Mouse (Mus musculus) erythroblast, adult 5-6 weeks (primary cell): Measurements from ENCODE around the gene Cnfn. TPM values are rescaled to one million over a fixed set of nuclear protein-coding genes. Genes with fewer than 3 reads are reported as not detected.

Experiments
- total RNA-seq, 2 experiments: library from RNA; stranded (forward) in 1 of 2; stranded (reverse) in 1 of 2; fragments of 150-400 nt in 1 of 2; fragments of 200-764, 138-1000 nt in 1 of 2; gene quantifications; 2 replicates each; pipeline versions ENCODE4 v1.2.3 to v1.2.4; 2015 to 2017; ENCODE audit warnings: low replicate concordance in 2 of 2

The Cnfn gene
- total RNA-seq, 2 experiments from 2014 or later, result not detected

Other genes starting within 250 kb of the Cnfn start
- gene Pou2f2, start 190.0 kb downstream of the Cnfn start, total RNA-seq (2015; ENCODE audit: low replicate concordance), result 3.1 and 4.8 TPM in 2 replicates
- 0.56 and 1.2 TPM in 2 replicates for gene Pou2f2, start 190.0 kb downstream of the Cnfn start, total RNA-seq (2017; ENCODE audit: low replicate concordance)
- 53.8 and 59.1 TPM in 2 replicates for gene Dedd2, start 149.1 kb downstream of the Cnfn start, total RNA-seq (2015; ENCODE audit: low replicate concordance)
- gene Dedd2, start 149.1 kb downstream of the Cnfn start, total RNA-seq (2017; ENCODE audit: low replicate concordance), result 164 and 194 TPM in 2 replicates
- 25.4 and 27.4 TPM in 2 replicates for gene Zfp526, start 148.3 kb downstream of the Cnfn start, total RNA-seq (2015; ENCODE audit: low replicate concordance)
- gene Zfp526, start 148.3 kb downstream of the Cnfn start, total RNA-seq (2017; ENCODE audit: low replicate concordance), result 33.7 and 37.7 TPM in 2 replicates
- gene Gsk3a, start 131.9 kb downstream of the Cnfn start, total RNA-seq (2015; ENCODE audit: low replicate concordance), result 35.2 and 39.5 TPM in 2 replicates
- gene Gsk3a, start 131.9 kb downstream of the Cnfn start, total RNA-seq (2017; ENCODE audit: low replicate concordance), result 24.2 and 29.0 TPM in 2 replicates
- 3.3 and 3.6 TPM in 2 replicates for gene Erf, start 119.0 kb downstream of the Cnfn start, total RNA-seq (2015; ENCODE audit: low replicate concordance)
- gene Erf, start 119.0 kb downstream of the Cnfn start, total RNA-seq (2017; ENCODE audit: low replicate concordance), result 2.4 and 2.6 TPM in 2 replicates
- gene Cic, start 102.0 kb downstream of the Cnfn start, total RNA-seq (2015; ENCODE audit: low replicate concordance), result 60.2 and 77.4 TPM in 2 replicates
- gene Cic, start 102.0 kb downstream of the Cnfn start, total RNA-seq (2017; ENCODE audit: low replicate concordance), result 15.3 and 26.6 TPM in 2 replicates
- gene Pafah1b3, start 71.7 kb downstream of the Cnfn start, total RNA-seq (2015; ENCODE audit: low replicate concordance), result 1.9 and 2.9 TPM in 2 replicates
- gene Pafah1b3, start 71.7 kb downstream of the Cnfn start, total RNA-seq (2017; ENCODE audit: low replicate concordance), result 0.98 TPM in 1 of 2 replicates, not detected in the other
- gene Prr19, start 68.3 kb downstream of the Cnfn start, total RNA-seq (2015; ENCODE audit: low replicate concordance), result not detected in 2 replicates
- gene Prr19, start 68.3 kb downstream of the Cnfn start, total RNA-seq (2017; ENCODE audit: low replicate concordance), result not detected in 2 replicates
- gene Tmem145, start 63.6 kb downstream of the Cnfn start, total RNA-seq (2015; ENCODE audit: low replicate concordance), result not detected in 2 replicates
- not detected in 2 replicates for gene Tmem145, start 63.6 kb downstream of the Cnfn start, total RNA-seq (2017; ENCODE audit: low replicate concordance)
- 0.19 and 0.42 TPM in 2 replicates for gene Megf8, start 52.6 kb downstream of the Cnfn start, total RNA-seq (2015; ENCODE audit: low replicate concordance)
- 0.14 TPM in 1 of 2 replicates, not detected in the other for gene Megf8, start 52.6 kb downstream of the Cnfn start, total RNA-seq (2017; ENCODE audit: low replicate concordance)
- gene Lipe, start 29.0 kb upstream of the Cnfn start, total RNA-seq (2015; ENCODE audit: low replicate concordance), result 2.5 and 11.3 TPM in 2 replicates
- 4.5 and 6.7 TPM in 2 replicates for gene Lipe, start 29.0 kb upstream of the Cnfn start, total RNA-seq (2017; ENCODE audit: low replicate concordance)
- gene Cxcl17, start 43.2 kb upstream of the Cnfn start, total RNA-seq (2015; ENCODE audit: low replicate concordance), result not detected in 2 replicates
- not detected in 2 replicates for gene Cxcl17, start 43.2 kb upstream of the Cnfn start, total RNA-seq (2017; ENCODE audit: low replicate concordance)
- 72.6 and 100 TPM in 2 replicates for gene Ceacam1, start 107.9 kb upstream of the Cnfn start, total RNA-seq (2015; ENCODE audit: low replicate concordance)
- gene Ceacam1, start 107.9 kb upstream of the Cnfn start, total RNA-seq (2017; ENCODE audit: low replicate concordance), result 14.9 and 27.1 TPM in 2 replicates
- 0.38 TPM in 1 of 2 replicates, not detected in the other for gene Ceacam2, start 170.1 kb upstream of the Cnfn start, total RNA-seq (2015; ENCODE audit: low replicate concordance)
- not detected in 2 replicates for gene Ceacam2, start 170.1 kb upstream of the Cnfn start, total RNA-seq (2017; ENCODE audit: low replicate concordance)
- not detected in 2 replicates for gene Erich4, start 246.2 kb upstream of the Cnfn start, total RNA-seq (2015; ENCODE audit: low replicate concordance)
- not detected in 2 replicates for gene Erich4, start 246.2 kb upstream of the Cnfn start, total RNA-seq (2017; ENCODE audit: low replicate concordance)
- gene Dmac2, start 249.7 kb upstream of the Cnfn start, total RNA-seq (2015; ENCODE audit: low replicate concordance), result 4.6 and 7.3 TPM in 2 replicates
- 2.5 and 4.1 TPM in 2 replicates for gene Dmac2, start 249.7 kb upstream of the Cnfn start, total RNA-seq (2017; ENCODE audit: low replicate concordance)